Mouse (Mus musculus) E14TG2a.4 (cell line): ENCODE measurements around the gene Ptgr1.

Experiments
- CTCF ChIP-seq: conservative IDR thresholded peaks from 2 replicates; pipeline ENCODE4 v1.5.1; 2014; ENCODE audit warnings: low read length
- NANOG ChIP-seq: IDR thresholded peaks from 2 replicates; pipeline ENCODE4 v1.6.1; 2014; ENCODE audit warnings: borderline replicate concordance, low read length, mixed read lengths
- POU5F1 ChIP-seq: IDR thresholded peaks from 2 replicates; pipeline ENCODE4 v1.6.1; 2014; ENCODE audit warnings: low read length, borderline replicate concordance

DNA sequence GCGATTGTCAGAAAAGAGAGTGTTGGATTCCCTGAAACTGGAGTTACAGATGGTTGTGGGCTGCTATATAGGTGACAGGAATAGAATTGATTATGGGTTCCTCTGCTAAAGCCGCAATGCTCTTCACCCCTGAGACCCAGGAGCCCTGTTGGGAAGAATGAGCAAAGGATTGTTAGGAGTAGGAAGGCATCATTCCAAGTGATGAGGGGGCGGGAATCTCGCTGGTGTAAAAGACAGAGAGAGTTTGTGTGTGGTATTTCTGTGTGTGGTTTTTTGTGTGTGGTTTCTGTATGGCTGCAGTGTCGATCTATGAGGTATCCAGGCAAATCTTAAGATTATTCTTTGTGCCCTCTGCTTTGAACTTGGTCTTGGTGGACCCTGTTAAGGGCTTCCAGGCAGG is 42.2 kb downstream of the Ptgr1 start:
- TF ChIP-seq CTCF (no peak), POU5F1 (no peak), NANOG (no peak)
